Mouse (Mus musculus) cerebellum, adult 9-11 months (tissue): ENCODE results near the gene Tnfrsf17.
"Not testable (repeated sequence)": the region's sequence is repeated elsewhere in the genome, so short reads cannot be mapped to it uniquely, and the experiment has no call there.

ENCODE experiments used
- DNase-seq: peaks from one replicate; pipeline ENCODE4 v3.0.0; 2022

Gene Tnfrsf17

GRCm38 (mm10) chr16:11343292-11343815, 29.7 kb downstream of the Tnfrsf17 start:
- no peak for DNase-seq

- DNase-seq = no peak
Measured at GRCm38 (mm10) chr16:11351903-11352302, 38.3 kb downstream of the Tnfrsf17 start.

DNA sequence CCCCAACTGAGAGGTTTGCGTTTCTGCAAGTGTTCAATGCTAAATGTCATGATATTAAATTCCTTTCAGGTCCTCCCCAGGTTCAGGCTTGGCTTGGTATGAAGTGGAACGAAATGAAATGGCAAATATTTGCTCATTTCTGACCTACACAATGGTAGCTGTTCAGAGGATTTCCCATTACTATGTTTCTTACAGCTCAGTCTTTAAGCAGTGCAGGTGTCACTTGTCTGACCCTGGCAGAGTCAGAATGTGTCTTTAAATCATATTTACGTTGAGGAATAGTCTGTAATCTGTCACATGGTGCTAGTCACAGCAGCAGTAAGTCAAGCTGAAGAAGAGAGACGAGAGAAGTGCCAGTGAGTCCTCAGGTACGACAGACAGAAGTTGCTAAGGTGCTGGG, 45.6 kb downstream of the Tnfrsf17 start:
- no peak for DNase-seq

DNA sequence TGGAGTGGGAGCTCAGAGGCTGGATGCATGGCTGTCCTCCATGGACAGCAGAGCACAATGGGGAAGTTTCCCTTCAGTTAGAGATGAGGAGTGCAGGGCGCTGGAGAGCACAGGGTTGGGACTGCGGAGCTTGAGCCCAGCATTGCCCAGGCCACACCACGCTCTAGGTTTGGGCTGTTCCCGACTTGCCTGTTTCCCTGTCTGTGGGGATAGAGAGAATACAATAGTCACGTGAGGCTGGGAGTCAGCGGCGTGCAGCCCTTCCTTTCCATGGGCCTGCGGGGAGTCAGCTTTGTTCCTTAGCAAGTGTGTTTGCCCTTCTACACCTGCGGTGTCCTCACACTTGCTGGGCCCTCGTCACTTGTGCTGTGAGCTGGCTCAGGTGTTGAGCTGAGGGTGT, 46.3 kb downstream of the Tnfrsf17 start:
- DNase-seq = no peak

- DNase-seq = not testable (repeated sequence)
Measured at GRCm38 (mm10) chr16:11360576-11360975, 47.0 kb downstream of the Tnfrsf17 start.

DNA sequence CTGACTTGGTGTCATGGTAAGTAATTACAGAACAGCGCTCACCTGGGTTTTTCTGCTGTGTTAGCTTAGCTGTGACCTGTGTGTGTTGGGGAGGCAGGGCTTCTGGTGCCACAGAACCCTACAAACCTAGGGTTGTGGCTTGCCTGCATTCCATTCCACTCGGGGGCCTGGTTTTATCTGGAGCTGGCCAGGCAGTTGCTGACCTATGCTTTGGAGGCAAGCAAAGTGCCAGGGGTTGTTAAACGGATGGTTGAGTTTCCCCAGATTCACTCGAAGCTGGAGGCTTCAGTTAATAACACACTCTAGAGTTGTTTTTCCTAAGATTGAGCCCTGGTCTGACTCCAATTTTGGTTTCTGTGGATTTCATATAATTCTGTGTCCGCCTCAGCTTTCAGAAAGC, 52.0 kb downstream of the Tnfrsf17 start:
- no peak for DNase-seq

DNA sequence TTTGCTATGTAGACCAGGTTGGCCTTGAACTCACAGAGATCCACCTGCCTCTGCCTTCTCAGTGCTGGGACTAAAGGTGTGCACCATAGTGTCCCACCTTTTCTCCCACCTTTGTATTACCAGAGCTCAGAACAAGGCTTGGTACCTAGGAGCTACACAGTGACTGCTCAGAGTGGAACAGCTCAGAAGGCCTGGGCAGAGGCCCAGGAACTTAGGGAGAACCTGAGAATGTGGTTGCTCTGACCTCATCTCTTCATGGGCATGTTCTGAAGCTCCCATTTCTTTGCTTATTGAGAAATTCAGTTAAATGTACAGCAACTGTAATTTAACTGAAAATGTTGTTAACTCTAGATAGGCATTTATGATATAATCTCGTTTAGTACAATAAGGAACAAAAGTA, 53.2 kb downstream of the Tnfrsf17 start:
- DNase-seq = no peak

DNA sequence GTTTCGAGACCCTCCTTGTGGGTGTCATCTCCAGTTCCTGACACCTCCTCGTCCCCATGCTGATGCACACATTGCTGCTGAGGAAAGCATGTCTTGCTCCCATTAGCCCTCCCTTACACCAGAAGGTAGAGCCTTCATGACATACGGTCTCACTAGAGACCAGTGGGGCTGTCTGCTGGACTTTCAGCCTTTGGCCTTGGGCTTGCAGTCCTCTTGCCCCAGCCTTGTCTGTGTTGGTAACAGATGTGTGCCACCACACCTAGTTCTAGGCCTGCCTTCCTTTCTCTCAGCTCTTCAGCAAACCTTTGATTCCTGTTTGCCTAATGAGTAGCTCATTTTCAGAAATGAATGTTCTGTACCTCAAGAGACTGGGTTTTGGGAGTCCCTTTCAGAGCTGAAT, 54.8 kb downstream of the Tnfrsf17 start:
- no peak for DNase-seq

DNA sequence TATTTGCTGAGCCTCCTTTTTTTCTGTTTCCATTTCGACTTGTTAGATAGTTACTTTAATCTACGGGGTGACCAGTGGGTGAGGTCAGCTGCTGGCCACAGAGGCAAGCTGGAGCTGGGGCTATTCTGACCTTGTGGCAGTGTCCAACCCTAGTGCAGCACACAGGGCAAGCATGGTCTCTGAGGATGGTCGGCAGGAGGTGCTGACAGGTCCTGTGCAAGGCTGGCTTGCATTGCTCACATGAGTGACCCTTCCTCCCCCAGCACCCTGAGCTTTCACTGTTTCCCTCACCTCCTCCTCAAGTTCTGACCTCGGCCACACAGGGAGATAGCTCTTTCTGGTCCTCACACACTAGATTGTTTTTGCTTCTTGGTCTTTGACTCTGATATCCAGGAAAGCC, 55.5 kb downstream of the Tnfrsf17 start:
- DNase-seq = no peak

GRCm38 (mm10) chr16:11369642-11370041, 56.0 kb downstream of the Tnfrsf17 start:
- DNase-seq = no peak
